Mouse (Mus musculus) myocyte (in vitro differentiated cells): Measurements from ENCODE around the gene Mcf2l. TPM values are rescaled to one million over a fixed set of nuclear protein-coding genes. Genes with fewer than 3 reads are reported as not detected.
A peak's percentile ranks its signal among the peaks of the same experiment; 100 is the strongest.

Source experiments
- H3K27me3 ChIP-seq: one replicate; pipeline ENCODE4 v1.6.1; 2011; ENCODE audit not compliant: control insufficient read depth, insufficient read depth, insufficient read length
- H3K36me3 ChIP-seq: one replicate; pipeline ENCODE4 v1.6.1; 2011; ENCODE audit not compliant: control insufficient read depth, insufficient read depth
- H3K4me2 ChIP-seq: one replicate; pipeline ENCODE4 v1.6.1; 2011; ENCODE audit warnings: low read depth, control low read depth
- H3K4me3 ChIP-seq: one replicate; pipeline ENCODE4 v1.5.1; 2011; ENCODE audit warnings: mild to moderate bottlenecking, control low read depth, moderate library complexity
- H3K79me2 ChIP-seq: one replicate; pipeline ENCODE4 v1.6.1; 2011; ENCODE audit not compliant: control insufficient read depth, insufficient read depth
- H3ac ChIP-seq: one replicate; pipeline ENCODE4 v1.6.1; 2011; ENCODE audit not compliant: control insufficient read depth, insufficient read length
- CEBPB ChIP-seq: IDR thresholded peaks from 2 replicates; pipeline ENCODE4 v1.6.1; 2011; ENCODE audit warnings: mild to moderate bottlenecking, moderate library complexity; ENCODE audit not compliant: poor library complexity, insufficient read depth, severe bottlenecking
- E2F4 ChIP-seq: IDR thresholded peaks from one replicate; pipeline ENCODE4 v1.6.1; 2011; ENCODE audit warnings: mild to moderate bottlenecking, control low read depth, moderate library complexity; ENCODE audit not compliant: insufficient read depth
- MAX ChIP-seq: IDR thresholded peaks from one replicate; pipeline ENCODE4 v1.6.1; 2011; ENCODE audit warnings: low read depth, mild to moderate bottlenecking, control low read depth
- MYOD1 ChIP-seq, 3 experiments: IDR thresholded peaks; one replicate each; pipeline ENCODE4 v1.6.1; 2011; ENCODE audit warnings: control low read depth in 2 of 3, low read depth in 2 of 3, mild to moderate bottlenecking in 2 of 3, moderate library complexity in 1 of 3; ENCODE audit not compliant: insufficient read length in 2 of 3, control insufficient read depth in 1 of 3
- MYOG ChIP-seq, 3 experiments: IDR thresholded peaks; one replicate each; pipeline ENCODE4 v1.6.1; 2011; ENCODE audit warnings: control low read depth in 2 of 3, low read depth in 2 of 3, mild to moderate bottlenecking in 2 of 3; ENCODE audit not compliant: insufficient read length in 2 of 3, control insufficient read depth in 1 of 3, insufficient read depth in 1 of 3
- POLR2A ChIP-seq: IDR thresholded peaks from one replicate; pipeline ENCODE4 v1.6.1; 2011; ENCODE audit warnings: low read depth, mild to moderate bottlenecking, control low read depth, moderate library complexity; ENCODE audit not compliant: insufficient read length
- POLR2AphosphoS2 ChIP-seq: IDR thresholded peaks from one replicate; pipeline ENCODE4 v1.6.1; 2011; ENCODE audit warnings: low read depth, control low read depth; ENCODE audit not compliant: insufficient read length
- REST ChIP-seq: IDR thresholded peaks from one replicate; pipeline ENCODE4 v1.6.1; 2011; ENCODE audit warnings: mild to moderate bottlenecking, control low read depth, moderate library complexity; ENCODE audit not compliant: insufficient read depth, insufficient read length
- SRF ChIP-seq: IDR thresholded peaks from one replicate; pipeline ENCODE4 v1.6.1; 2011; ENCODE audit warnings: low read depth; ENCODE audit not compliant: control insufficient read depth, insufficient read length
- TCF12 ChIP-seq: IDR thresholded peaks from one replicate; pipeline ENCODE4 v1.6.1; 2011; ENCODE audit warnings: mild to moderate bottlenecking, control low read depth; ENCODE audit not compliant: poor library complexity, insufficient read depth, severe bottlenecking
- TCF3 ChIP-seq: IDR thresholded peaks from one replicate; pipeline ENCODE4 v1.6.1; 2011; ENCODE audit warnings: low read depth, control low read depth; ENCODE audit not compliant: insufficient read length
- USF1 ChIP-seq: IDR thresholded peaks from one replicate; pipeline ENCODE4 v1.6.1; 2011; ENCODE audit warnings: low read depth, mild to moderate bottlenecking, control low read depth, moderate library complexity
- polyA plus RNA-seq: library from polyadenylated mRNA; unstranded; fragments of >200 nt; fragmentation: generic; extraction: Trizol; gene quantifications from one replicate; pipeline ENCODE4 v1.2.1, GENCODE M21; 2012; ENCODE audit warnings: missing spikeins

Mcf2l gene
- polyA plus RNA-seq, 1 experiment: 1.2 TPM

GRCm38 (mm10) chr8:12988722-12989430, 115.3 kb downstream of the Mcf2l start:
- TF ChIP-seq TCF3 (no peak), REST (no peak), MAX (no peak), CEBPB (no peak), MYOD1 (IDR thresholded peaks at IDR 0.05; ENCODE audit: control insufficient read depth in 1 of 3, insufficient read length in 2 of 3, low read depth in 2 of 3) (peak in 2 of 3 experiments; percentile 37 to 64), MYOG (IDR thresholded peaks at IDR 0.05; ENCODE audit: control insufficient read depth in 1 of 3, insufficient read depth in 1 of 3, insufficient read length in 2 of 3, low read depth in 2 of 3) (peak in 1 of 3 experiments; percentile 50), POLR2A (no peak), TCF12 (no peak), E2F4 (no peak)
- Histone ChIP-seq H3K27me3 (no peaks in the 10 kb centered on the region), H3K36me3 (no peaks in the 10 kb centered on the region), H3K79me2 (no peaks in the 10 kb centered on the region), H3ac (no peak overlapping the region), H3K4me2 (no peak overlapping the region), H3K4me3 (no peak overlapping the region)

GRCm38 (mm10) chr8:12991411-12991810, 117.8 kb downstream of the Mcf2l start:
- no peak overlapping the region for H3K4me3 ChIP-seq
- TF ChIP-seq MYOD1 (IDR thresholded peaks at IDR 0.05; ENCODE audit: control insufficient read depth in 1 of 3, insufficient read length in 2 of 3, low read depth in 2 of 3) (peak; percentile 28 to 97 (median 85)), MYOG (IDR thresholded peaks at IDR 0.05; ENCODE audit: control insufficient read depth in 1 of 3, insufficient read depth in 1 of 3, insufficient read length in 2 of 3, low read depth in 2 of 3) (peak; percentile 60 to 93 (median 78)), REST (no peak), TCF12 (peak; percentile 94), TCF3 (peak; percentile 82)
- H3K36me3 ChIP-seq: no peaks in the 10 kb centered on the region
- H3K27me3 ChIP-seq: no peaks in the 10 kb centered on the region
- no peak overlapping the region for H3K4me2 ChIP-seq
- no peaks in the 10 kb centered on the region for H3K79me2 ChIP-seq
- H3ac ChIP-seq: no peak overlapping the region

GRCm38 (mm10) chr8:12994468-12994867, 120.9 kb downstream of the Mcf2l start:
- Histone ChIP-seq H3K79me2 (no peaks in the 10 kb centered on the region), H3ac (no peak overlapping the region), H3K4me3 (no peak overlapping the region), H3K27me3 (no peaks in the 10 kb centered on the region), H3K4me2 (no peak overlapping the region), H3K36me3 (no peaks in the 10 kb centered on the region)
- peak in 2 of 3 experiments; percentile 16 to 70 for TF ChIP-seq MYOG (IDR thresholded peaks at IDR 0.05; ENCODE audit: control insufficient read depth in 1 of 3, insufficient read depth in 1 of 3, insufficient read length in 2 of 3, low read depth in 2 of 3)
- no peak for TF ChIP-seq MAX
- peak; percentile 24 for TF ChIP-seq TCF12
- TF ChIP-seq MYOD1 (IDR thresholded peaks at IDR 0.05; ENCODE audit: control insufficient read depth in 1 of 3, insufficient read length in 2 of 3, low read depth in 2 of 3): peak in 1 of 3 experiments; percentile 52

GRCm38 (mm10) chr8:12995481-12995880, 121.9 kb downstream of the Mcf2l start:
- Histone ChIP-seq H3K4me3 (no peak overlapping the region), H3K4me2 (peak overlapping the region; percentile 84), H3K36me3 (no peaks in the 10 kb centered on the region), H3K79me2 (no peaks in the 10 kb centered on the region), H3K27me3 (no peaks in the 10 kb centered on the region), H3ac (no peak overlapping the region)
- TF ChIP-seq MYOD1 (IDR thresholded peaks at IDR 0.05; ENCODE audit: control insufficient read depth in 1 of 3, insufficient read length in 2 of 3, low read depth in 2 of 3) (no peak), E2F4 (no peak), POLR2A (no peak), USF1 (no peak), TCF3 (no peak), POLR2AphosphoS2 (no peak), SRF (no peak), MAX (no peak), TCF12 (no peak), MYOG (IDR thresholded peaks at IDR 0.05; ENCODE audit: control insufficient read depth in 1 of 3, insufficient read depth in 1 of 3, insufficient read length in 2 of 3, low read depth in 2 of 3) (no peak), REST (no peak), CEBPB (no peak)

- no peak overlapping the region for H3K4me3 ChIP-seq
- no peak for TF ChIP-seq MYOD1 (IDR thresholded peaks at IDR 0.05; ENCODE audit: control insufficient read depth in 1 of 3, insufficient read length in 2 of 3, low read depth in 2 of 3)
- TF ChIP-seq MYOG (IDR thresholded peaks at IDR 0.05; ENCODE audit: control insufficient read depth in 1 of 3, insufficient read depth in 1 of 3, insufficient read length in 2 of 3, low read depth in 2 of 3): no peak
- no peak for TF ChIP-seq TCF12
- TF ChIP-seq E2F4: no peak
- H3K4me2 ChIP-seq: peak overlapping the region; percentile 84
- H3K79me2 ChIP-seq: no peaks in the 10 kb centered on the region
- H3K36me3 ChIP-seq: no peaks in the 10 kb centered on the region
- no peaks in the 10 kb centered on the region for H3K27me3 ChIP-seq
- H3ac ChIP-seq: no peak overlapping the region
Measured at GRCm38 (mm10) chr8:12996831-12997275, 123.2 kb downstream of the Mcf2l start.
